Mouse (Mus musculus) thymus, adult 18-20 months (tissue): Measurements from ENCODE around the gene Pogz.

Experiments used
- DNase-seq, 2 experiments: peaks; one replicate each; pipeline ENCODE4 v3.0.0; 2022; ENCODE audit warnings: mixed read lengths in 2 of 2

Gene Pogz

DNA sequence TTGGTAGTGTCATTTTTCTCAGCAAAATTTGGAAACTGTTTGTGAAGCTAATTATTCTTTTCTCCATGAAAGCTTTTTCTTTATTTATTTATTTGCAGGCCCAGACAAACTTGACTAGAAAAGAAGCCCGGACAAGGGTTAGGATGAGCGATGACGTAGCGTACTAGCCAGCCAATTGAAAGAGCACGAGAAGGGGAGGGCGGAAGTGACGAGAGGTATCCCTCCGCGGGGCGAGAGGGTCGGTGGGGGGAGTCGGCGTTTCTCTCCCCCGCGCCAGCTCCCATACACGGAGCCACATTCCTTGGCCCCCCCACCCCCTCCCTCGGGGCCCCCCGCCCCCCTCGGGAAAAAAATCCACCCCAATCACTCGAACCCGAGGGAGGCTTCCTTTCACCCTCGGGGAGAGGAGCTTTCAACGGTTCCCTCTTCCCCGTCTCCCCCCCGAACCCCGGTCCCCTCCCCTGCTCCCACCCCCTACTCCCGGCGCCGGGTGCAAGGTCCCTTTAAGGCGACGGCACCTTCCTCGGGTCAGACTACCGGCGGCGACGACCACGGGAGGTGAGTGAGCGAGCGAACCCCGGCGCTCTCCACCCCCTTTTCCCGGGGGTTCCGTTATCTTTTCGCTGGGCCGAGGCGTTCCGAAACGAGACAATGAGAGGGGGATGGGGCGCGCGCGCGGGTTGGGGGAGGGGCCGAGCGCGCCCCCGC, at the start of gene Pogz:
Gene Pogz (plus strand): TSS at position 385 of the 708 bp plus-strand sequence.
- DNase-seq: peak; percentile 85 to 92

DNA sequence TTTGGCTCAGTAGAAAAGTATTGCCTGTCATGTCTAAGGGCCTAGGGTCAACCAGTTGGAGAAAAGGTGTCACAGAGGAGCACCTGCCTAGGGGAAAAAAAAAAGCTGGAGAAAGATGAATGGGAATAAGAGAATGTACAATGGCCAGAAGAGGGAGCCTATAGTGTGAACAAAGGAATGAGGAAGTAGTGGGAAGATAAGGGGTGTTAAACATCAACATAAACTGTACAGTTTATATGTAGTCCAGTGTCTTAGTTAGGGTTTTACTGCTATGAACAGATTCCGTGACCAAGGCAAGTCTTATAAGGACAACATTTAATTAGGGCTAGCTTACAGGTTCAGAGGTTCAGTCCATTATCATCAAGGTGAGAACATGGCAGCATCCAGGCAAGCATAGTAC, 48.3 kb upstream of the Pogz start:
- no peak for DNase-seq

DNA sequence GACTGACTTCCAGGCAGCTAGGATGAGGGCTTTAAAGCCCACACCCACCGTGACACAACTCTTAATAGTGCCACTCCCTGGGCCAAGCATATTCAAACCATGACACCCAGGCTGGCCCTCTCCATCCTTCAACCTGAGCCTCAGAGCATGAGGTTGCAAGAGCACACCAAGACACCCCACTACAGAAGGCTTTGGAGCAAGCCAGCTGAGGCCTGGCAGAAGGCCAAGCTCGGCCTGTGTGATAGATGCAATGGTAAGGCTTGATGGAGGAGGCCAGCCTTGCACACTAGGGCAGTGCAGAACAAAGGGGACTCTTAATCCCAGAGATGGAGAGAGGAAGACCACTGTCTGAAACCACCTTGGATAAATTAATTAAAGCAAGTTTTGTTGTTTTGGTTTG, 47.9 kb upstream of the Pogz start:
- DNase-seq: no peak

DNA sequence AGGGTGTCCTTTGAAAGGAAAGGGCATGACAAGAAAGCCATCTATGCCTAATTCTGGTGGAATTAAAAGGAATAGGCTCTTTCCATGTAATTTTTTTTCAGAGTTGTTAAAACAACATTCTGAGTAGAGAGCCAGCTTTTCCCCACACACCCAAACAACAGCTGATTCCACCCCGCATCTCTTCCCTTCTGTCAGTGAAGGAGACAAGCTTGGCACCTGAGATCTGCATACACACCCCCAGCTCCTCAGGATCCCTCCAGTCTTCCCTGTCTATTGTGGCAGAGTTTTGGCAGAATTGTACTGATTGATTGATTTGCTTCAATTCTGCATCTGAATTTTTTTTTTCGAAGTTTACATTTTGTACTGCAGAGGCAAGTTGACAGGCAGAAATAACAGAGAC, 45.1 kb upstream of the Pogz start:
- no peak for DNase-seq

DNA sequence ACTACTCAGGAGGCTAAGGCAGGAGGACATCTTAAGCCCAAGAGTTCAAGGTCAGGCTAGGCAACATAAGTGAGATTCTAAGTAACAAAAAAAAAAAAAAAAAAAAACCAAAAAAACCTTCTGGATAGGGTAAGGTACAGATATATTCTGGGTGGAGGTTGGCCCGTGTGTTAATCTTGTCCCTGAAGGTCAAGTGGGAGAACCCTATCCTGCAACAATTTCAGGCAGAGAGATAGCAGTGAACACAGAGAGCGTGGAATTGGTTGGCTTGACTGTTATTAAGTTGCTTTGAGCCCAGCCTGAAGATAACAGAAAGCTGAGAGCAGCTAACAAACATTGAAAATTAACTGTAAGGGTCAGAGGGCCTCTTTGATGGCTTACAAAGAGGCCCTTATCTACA, 43.7 kb upstream of the Pogz start:
- no peak for DNase-seq

DNA sequence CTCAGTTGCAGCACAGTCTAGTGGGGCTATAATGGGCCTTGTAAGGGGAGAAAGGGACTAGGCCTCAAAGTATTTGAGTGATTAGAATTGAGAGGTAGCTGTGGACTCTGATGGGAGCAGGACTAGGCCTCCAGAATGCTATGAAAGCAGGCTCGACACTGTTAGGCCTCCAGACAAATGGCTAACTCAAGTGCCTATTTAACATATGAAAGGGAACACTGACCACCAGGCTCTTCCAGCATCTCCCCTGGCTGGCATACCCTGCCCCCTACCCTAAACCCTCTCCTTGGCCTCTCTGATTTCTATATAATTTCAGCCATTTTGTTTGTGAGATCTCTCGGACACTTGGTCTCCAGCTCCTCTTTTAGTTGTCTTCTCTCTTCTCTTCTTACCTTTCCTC, 43.0 kb upstream of the Pogz start:
- no peak for DNase-seq

DNA sequence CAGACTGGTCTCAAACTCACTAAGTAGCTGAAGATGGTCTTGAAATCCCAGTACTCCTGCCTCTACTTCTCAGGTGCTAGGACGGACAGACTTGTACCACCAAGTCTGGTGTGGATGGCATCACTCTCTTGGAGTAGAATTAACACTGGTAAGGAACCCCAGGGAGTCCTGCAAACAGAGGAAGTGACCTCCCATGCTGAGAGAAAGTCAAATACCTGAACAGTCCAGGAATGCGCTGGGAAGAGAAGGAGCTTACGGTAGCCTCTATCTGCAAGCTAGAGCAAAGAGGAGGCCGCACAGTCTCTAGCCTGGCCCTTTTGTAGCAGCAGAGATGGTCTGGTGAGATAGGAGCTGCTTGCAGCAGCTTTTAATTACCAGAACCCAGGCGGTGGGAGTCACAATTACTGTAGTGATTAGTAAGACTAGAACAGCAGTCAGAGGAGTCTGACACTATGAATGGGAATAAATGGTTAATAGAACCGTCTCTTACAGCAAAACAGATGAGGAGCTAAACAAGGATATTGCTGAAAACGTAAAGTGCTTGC, 41.7 kb upstream of the Pogz start:
- DNase-seq: no peak

DNA sequence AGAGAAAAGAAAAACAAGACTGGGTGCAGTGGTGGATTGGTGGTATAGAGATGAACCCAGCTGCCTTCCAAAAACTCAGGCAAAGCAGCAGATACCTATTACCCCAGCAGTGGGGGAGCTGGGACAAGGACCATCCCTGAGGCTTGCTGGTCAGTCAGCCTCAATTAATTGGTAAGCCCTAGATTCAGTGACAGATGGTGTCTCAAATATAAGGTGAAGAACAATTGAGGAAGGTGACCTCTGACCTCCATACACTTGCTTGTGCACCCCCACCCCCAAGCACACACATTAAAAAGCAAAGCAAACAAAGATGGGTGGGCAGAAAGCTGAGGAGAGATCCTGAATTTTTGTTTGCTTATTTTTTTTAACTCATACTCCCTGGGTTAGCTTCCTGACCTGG, 41.2 kb upstream of the Pogz start:
- DNase-seq: no peak

DNA sequence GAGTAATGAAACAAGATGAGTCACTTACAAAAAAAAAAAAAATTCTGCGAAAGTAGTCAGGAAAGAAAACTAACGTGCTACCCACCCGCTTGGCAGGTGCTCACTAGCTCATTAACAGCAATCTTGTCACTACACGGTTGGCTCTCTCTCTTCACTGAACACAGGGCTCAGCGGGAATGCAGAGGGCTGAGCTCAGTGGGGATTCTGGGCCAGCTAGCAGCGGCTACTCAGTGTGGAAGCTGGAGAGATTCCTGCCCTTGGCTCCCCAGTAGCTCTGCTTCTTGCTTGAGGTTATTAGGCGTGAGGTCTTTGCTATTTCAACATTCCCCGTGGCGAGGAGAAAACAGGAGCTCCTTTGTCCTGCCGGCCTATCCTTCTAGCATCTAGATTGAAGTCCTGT, 33.2 kb upstream of the Pogz start:
- no peak for DNase-seq

DNA sequence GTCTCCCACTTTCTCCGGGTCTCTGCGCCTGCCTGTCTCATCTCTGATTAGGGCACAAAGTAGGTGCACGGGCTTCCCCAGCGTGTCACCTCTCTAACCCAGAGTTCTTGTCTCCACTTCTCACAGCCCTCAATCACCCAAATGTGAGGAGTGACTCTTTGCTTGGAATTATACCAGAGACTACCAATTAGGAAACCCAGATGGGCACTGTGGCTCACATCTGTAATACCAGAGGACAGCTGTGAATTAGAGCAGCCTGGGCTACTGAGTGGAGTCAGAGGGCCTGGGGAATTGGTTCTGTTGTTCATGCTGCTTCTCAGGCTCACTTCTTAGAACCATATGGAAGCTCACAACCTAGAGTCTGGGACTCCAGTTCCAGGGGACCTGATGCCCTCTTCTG, 32.4 kb upstream of the Pogz start:
- DNase-seq: no peak

DNA sequence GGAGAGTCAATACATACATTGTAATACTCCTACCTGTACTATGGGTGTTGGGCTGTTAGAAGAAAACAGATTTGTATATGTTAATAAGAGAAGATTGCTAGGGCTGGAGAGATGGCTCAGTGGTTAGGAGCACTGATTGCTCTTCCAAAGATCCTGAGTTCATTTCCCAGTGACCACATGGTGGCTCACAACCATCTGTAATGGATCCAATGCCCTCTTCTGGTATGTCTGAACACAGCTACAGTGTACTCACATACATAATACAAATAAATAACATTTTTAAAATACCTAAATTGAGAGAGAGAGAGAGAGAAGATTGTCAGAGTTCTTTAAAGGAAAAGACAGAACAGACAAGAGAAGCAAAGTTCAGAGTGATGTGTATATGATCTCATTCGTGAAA, 29.1 kb upstream of the Pogz start:
- no peak for DNase-seq

DNA sequence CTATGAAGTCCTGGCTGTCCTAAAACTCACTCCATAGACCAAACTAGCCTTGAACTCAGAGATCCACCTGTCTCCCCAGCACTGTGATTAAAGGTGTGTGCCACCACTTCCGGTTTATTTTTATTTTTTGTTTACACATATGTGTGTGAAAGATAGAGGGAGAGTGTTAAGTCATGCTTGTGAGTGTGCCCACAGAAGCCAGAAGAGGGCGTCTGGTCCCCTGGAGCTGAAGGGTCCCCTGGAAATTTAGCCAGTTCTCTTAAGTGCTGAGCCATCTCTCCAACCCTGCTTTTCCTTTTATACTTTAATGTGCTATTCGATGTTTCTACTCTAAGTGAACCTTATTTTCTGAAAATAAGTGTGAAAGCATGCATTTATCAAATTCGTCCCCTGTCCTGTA, 25.7 kb upstream of the Pogz start:
- no peak for DNase-seq

DNA sequence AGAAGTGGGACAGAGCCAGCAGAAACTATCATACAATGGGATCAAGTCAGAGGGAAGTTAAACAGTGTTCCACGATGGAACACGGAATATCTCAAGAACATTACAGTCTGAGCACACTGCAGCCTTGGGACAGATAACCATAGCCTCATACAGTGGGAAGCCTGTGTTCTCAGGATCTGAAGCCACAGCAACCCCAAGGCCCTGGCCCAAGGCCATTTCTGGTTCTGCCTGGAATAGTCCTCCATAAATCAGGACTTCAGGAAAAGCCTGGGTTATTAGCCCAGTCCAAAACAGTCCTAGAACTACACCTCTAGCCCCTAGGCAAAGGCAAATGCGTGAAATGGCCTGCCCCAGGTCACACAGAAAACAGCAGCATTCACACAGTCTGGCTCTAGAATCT, 23.7 kb upstream of the Pogz start:
- DNase-seq: no peak

DNA sequence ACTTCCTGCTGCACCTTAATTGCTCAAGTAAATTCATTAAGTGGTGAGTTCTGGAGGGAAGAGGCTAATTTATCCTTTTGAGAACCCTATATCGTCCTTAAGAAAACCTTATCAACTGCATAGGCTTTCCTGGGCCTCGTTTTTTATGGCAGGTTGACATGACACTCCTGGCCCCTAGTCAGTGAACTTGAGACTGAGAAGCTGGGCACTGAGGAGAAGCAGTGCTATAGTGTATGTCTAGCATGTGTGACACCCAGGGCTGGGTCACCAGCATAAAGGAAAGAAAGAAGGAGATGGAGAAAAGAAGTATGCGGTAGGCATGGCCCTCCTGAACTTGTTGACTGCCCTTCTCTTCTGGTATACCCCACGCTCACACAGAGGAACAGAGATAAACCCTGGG, 23.3 kb upstream of the Pogz start:
- no peak for DNase-seq

DNA sequence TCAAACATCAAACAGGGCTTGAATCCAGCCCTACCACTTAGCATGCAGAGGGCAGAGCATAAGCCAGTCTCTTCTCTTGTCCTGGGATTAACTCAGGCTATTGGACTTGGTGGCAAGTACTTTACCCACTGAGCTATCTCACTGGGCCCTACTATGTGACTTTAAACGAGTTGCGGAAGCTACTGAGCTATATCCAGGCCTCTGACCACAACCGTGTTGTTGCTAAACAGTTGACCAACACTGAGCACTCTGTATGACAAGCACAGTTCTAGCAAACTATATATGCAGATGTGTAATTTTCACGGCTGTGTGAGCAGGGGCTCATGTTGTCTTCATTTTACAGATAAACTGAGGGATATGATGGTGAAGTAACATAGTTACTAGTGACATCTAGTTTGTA, 22.7 kb upstream of the Pogz start:
- no peak for DNase-seq

DNA sequence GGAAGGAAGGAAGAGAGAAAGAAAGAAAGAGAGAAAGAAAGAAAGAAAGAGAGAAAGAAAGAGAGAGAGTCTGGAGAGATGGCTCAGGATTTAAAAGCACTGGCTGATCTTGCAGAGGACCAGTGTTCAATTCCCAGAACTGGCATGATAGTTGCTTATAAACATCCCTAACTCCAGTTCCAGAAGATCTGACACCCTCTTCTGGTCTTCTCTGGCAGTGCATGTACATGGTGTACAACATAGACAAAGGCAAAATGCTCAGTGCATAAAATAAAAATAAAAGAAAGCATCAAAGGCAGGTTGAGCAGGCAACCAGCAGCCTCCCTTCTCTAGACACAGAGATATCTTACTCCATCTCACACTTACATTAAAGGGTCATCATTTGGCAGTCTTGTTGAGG, 21.8 kb upstream of the Pogz start:
- no peak for DNase-seq

DNA sequence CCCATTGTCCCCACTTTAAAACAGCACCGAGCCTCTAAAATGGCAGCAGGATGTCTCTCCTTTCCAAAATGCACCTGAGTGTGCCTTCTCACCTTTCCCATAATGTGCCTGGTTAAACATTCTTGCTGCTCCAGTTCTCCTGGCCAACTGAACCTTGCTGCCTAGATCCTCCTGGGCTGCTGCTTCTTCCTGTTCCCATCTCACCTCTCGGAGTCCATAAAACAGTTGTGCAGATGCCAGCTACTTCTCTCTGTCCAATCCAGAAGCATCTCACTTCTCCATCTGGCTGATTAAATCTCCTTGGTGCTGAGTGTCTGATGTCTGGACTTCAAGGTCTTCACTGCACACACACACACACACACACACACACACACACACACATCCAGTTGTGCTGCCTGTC, 19.6 kb upstream of the Pogz start:
- DNase-seq: no peak

DNA sequence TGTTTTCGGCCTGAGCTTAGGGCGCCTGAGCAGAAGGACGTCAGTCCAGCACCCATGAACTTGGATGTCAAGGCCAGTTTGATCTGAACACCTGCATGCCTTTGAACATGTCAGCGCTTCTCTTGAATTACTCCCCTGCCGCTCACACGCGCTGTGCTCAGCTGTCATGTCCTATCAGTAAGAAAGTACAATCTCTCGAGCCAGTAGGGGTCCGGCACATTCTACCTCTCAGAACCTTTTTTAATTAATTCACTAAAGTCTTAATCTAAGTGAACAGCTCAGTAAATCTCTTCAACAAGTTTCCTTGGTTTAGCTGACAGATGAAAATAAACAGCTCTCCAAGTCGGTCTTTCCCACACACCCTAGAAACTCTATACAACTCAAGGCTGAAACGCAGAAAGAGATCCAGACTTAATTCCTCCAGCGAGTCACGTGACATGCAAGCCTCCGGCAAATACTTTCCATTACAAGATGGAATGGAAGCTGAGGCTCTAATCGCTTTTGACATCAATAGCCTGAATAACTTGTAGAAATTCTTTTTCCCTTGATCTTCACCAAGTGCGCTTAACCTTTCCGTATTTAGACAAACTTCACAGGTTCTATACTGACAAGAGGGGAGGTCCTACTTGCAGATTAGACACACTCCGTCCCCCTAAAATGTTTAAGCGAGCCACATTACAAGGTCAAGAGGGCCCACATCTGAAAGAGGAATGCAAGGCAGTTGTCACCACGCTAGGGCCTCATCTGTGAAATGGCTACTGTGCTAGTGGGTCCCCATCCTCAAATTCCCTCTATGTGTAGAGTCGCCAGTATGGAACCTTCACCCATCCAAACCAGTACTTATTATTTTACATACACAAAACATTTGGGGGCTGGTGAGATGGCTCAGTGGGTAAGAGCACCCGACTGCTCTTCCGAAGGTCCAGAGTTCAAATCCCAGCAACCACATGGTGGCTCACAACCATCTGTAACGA, 17.6 kb upstream of the Pogz start:
- DNase-seq: no peak

DNA sequence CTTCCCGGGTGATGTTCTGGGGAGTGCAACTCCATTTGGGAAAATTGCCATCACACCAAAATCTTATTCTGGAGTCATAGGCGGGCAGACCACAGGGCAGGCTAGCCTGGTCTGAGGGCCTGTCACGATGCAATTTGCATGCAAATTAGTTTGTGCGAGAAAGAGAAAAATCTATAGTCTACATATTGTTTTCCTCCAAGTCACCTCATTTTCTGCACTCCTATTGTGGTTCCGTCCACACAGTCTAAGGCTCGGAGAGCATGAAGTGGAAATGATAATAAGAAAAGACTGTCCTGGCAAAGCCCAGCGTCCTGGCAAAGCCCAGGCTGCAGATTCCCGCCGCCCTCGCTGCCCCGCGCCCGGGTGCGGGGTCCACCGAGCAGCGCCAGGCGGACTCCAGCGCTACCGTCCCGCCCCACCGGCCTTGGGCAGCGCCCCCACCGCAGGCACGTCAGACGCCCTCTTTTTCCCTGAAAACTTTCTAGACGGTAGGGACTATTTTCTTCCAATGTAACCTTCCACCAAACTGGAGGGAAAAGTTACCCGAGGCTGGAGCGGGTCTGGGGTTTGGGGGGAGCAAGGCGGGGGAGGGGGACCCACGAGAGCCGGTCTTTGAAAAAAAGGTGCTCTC, 16.2 kb upstream of the Pogz start:
- DNase-seq: no peak

DNA sequence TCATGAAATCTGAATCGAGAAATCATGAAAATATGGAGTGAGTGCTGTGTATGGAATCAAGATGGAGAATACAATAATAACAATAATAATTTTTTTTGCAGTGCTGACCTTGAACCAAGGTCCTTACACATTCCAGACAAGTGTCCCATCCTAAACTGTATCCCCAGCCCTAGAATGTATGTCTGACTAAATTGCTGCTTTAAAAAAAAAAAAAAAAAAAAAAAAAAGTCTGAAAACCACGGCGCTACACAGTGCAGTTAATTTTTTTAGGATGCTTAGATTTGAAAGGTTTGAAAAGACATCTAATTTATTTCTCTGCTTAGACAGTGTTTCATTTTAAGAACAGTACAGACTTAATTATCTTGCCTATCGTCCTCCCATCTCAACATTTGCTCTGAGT, 15.3 kb upstream of the Pogz start:
- DNase-seq: no peak

DNA sequence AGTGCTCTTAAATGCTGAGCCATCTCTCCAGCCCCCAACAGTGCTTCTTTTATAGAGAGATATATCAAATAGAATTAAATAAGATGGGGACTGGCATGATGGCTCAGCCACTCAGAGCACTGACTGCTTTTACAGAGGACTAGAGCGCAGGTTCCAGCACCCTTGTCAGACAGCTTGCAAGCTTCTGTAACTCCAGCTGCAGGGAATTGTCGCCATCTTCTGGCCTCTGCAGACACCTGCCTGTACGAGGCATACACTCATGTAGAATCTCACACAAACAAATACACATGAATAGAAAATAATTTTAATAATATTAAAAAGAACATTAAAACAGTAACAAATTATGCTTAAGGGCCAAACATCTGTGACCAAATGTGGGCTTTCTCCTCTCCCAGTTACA, 13.3 kb upstream of the Pogz start:
- DNase-seq: no peak

DNA sequence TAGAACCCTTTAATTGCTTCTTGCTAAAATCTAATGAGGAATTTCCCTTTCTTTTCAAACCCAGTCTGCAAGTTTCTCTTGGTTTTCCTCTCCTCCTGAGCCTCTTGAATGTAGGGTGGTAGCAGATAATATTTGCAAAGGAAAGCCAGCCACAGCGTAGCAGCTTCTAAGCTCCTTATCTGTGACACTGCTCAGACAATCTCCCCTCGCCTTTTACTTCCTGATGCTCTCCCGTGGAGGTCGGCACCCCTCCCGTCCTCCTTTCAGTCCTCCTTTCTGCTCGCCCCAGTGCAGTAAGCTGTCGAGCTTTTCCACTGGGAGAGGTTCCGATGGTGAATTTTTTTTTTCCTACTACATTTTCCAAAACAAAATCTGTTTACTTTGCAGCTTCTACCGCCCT, 5.3 kb upstream of the Pogz start:
- DNase-seq: no peak

DNA sequence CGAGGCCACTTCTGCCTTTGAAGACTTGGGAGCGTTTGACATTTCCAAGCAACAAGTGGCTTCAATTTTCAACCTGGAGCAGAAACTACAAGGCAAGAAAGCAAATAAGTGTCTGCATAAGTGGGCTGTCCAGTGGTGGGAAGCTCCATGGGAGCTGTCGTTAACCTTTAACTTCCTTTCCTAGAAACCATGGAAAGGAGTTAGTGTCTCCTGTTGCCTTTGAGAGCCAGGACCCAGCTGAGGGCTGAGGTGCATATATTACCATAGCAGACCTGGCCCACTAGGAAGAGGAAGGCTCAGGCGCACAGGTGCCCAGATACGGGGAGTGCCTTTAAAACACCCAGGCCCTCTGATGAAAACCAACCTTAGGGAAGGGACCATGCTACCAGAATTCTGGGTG, 4.7 kb upstream of the Pogz start:
- no peak for DNase-seq

DNA sequence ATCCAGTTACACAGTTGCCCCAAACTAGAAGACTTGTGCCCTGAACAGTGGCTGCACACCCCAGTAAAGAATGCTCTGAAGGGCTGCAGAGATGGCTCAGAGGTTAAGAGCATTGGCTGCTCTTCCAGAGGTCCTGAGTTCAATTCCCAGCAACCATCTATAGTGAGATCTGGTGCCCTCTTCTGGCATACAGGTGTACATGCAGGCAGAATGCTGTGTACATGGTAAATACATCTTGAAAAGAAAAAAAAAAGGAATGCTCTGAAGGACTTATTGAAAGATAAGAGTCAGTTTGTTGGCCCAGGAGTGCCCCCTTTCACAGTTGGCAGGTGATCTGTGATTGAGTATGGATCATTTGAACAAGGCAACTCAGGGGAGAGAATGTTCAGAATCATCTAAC, 4.0 kb upstream of the Pogz start:
- no peak for DNase-seq
